Mouse (Mus musculus) gastrocnemius, adult 8-10 months (tissue): Measurements from ENCODE around the gene Fshb. TPM values are rescaled to one million over a fixed set of nuclear protein-coding genes. Genes with fewer than 3 reads are reported as not detected.

Experiments
- DNase-seq, 2 experiments: peaks; one replicate each; pipeline ENCODE4 v3.0.0; 2022; ENCODE audit warnings: low spot score in 2 of 2
- total RNA-seq, 4 experiments: library from RNA; stranded (reverse); gene quantifications; 2 replicates each; pipeline ENCODE4 v1.2.4; 2022

Fshb gene
- not detected for total RNA-seq

DNA sequence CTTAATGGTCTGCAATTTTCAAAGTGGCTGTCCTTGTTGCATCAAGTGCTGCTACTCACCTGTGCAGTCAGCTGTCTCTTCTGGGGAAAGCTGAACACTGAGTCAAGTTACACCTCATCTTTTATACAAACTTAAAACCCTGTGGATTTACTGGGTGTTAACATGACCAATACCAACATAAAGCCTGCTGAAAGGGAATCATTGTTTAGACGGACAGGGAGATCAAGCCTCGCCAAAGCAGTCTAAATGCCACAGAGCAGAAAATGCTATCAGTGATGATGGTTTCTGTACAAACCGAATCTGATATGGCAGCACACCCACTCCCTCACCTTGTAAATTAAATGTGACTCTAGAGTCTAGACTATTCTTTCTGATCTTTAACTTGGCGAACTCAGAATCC lies at the start of gene Fshb:
Gene Fshb (minus strand): TSS at position 101 of the 400 bp plus-strand sequence.
- no peak for DNase-seq

DNA sequence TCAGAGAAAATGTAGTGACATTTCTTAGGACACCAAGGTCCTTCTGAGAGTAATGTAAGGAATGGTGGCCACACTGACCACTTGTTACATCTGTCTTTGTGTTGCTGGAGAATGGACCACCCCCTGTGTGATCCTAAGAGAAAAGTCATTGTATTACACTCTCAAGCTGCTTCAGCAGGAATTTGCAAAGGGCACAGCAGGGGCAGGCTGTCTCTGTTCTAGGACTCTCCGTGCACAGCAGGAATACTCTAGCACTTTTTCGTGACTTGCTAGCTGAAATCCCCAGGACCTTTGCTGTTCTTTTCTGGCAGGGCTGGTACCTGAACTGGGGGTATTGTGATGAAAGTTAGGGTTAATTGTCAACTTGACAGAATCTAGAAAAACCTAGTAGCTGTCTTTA lies 24.8 kb upstream of the Fshb start:
- no peak for DNase-seq

DNA sequence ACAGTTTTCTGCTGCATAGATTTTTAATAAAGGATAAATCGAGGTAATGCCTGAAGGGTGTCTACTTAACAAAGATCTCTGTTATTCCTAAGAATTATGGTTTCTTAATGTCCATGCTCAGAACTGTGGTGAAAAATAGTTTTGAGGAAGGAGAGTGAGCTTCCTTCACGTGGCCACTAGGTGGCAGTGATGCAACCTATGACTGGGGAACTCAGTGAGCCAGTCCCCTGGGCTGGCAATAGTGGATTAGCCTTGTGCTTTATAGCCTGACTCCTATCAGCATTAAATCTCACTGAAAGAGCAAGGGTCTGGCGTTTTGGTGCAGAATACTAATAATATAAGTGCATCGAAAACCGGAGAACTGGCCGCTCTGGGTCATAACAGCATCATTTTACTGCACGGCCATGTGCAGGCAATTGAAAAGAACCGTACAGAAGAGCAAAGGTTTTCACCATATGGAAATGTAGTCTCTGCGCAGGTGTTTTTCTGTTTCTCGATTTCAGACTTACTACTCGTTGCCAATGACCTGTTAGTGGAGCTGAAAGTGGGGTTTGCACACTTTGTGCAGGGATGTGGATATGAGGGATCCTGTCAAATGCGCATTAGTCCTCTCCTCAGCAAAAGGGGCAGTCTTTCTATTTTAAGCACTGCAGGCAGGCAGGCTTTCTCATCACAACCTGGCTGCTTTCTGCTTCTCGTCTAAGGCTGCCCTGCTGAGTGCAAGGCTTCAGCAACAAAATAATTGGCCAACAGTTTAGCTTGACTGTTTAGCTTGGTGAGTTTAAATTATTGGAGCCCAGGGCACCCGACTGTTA lies 23.8 kb upstream of the Fshb start:
- DNase-seq, result no peak

DNA sequence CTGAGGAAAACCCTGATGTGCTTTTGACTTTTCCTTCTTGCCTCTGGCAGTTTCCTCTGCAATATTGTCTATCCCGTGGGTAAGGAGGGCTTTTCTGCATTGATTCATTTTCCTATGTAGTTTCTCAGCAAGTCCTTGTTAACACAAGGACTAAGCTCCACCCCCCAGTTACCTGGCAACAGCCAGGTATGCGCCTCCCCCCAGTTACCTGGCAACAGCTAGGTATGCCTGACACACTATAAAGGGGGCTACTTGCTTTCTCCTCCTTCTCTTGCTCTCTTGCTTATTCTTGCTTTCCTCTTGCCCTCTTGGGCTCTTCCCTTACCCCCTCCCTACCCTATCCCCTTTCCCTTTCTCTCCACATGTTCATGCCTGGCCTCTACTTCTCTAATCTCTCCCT lies 3.8 kb upstream of the Fshb start:
- no peak for DNase-seq

DNA sequence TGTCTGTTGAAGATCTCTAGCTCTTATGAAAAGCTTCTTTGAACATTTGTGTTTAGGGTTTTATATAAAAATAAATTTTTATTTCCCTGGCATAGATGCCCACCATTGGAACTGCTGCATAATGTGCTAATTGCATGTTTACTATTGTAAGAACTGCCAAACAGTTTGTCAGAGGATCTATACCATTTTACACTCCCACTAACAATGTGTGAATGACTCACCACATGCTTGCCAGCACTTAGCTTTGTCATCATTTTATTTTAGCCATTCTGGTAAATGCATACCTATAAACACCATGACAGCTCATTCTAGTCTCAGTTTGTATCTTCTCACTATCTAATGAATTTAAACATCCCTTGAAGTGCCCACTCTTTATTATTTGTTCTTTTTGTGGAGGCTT lies 13.5 kb downstream of the Fshb start:
- no peak for DNase-seq

DNA sequence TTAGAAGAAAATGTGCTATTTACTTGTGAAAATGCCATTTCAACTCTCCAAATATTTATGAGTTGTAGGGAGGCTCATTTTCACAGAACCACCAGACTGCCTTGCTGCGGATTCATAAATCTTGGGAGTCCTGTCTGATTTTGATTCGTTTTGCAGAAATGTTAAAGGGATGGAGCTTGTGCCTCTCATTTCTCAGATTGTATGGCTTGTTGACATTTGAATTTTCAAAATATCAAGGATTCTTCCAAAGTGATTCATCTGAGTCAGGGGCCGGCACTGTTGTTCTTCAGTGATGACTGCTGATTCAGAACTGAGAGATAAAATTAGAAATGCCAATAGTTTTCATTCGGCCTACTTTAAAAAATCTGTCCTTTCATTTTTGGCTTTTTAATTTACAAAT lies 18.6 kb downstream of the Fshb start:
- no peak for DNase-seq

DNA sequence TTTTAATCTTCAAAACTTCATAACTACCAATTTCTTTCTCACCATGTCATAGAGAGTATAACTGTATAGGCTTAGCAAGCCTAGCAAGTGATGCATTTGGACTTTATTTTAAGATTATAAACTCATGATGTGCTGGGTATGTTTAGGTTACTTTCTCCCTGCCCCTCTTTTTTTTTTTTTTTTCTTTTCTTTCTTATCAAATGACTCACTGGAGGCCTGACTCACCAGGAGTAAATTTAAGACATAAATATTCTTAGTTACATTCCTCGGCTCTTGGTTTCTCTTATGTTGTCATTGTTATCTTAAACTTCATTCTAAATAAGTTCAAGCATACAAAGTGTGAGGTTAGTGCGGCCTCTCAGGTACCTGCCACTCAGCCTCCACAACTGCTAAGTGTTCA lies 23.5 kb downstream of the Fshb start:
- DNase-seq, result no peak

DNA sequence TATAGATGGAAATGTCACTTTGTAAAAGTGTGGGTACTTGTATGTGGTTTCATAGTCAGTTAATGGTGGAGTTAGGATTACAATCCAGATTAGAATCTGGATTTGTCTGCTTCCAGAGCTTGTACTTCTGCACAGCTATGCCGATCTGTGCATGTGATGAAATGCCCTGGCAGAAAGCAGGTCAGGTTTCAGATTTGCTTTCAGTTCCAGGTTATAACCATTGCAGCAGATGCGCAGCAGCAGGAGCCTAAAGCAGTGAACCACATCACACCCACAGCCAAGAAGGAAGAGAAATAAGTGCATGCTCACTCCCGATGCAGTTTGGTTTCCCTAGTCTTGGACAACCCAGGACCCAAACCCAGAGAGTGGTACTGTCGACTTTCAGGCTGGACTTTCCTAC lies 34.8 kb downstream of the Fshb start:
- no peak for DNase-seq

DNA sequence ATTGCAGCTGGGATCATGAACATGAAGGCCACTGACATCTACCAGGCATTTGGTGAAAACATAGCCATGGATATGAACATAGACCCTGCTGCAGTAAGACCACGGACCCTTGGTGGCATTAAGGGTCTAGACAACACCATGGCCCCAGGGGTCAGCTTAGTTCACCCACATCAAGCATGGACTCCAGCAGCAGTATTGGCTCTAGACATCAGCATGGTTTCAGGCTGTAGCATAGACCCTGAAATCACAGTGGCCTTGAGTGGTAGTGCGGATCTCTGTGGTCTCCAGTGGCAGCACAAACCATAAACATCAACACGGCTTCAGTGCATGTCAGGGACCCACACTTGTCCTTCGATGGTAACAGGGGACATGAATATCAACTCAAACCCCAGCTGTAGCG lies 36.7 kb downstream of the Fshb start:
- no peak for DNase-seq

DNA sequence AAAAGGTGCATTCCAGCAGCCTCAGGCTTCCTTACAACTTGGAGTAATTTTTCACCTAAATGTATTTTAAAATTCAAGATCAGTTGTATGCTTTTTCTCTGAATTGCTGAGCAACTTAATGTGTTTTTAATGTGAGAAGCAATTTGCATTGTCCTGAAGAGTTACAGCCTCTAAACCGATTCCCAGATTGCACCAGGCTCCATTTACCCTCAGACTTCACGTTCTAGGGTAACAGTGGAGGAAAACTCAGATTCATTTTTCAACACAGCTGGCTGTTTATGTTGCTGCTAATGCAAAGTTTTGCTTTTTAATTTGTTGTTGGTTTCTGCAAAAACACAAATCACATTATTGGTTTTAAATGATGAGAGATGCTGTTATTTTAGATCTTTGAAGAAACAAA lies 40.1 kb downstream of the Fshb start:
- DNase-seq, result no peak

DNA sequence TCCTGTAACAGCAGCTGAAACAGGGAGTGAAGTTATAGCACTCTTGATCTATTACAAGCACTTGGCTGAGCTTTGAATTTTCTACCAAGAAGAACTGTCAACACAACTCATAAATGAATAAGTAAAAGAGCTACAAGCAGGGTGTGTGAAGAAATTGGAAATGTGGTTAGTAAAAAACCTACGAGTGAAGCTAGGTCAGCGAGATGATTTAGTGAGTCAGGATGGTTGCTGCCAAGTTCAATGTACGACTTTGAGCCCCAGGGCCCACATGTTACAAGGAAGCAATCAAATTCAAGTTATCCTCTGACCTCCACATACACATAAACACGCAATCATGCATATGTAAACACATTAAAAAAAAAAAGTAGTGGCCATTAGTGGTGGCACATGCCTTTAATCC lies 46.3 kb downstream of the Fshb start:
- no peak for DNase-seq

DNA sequence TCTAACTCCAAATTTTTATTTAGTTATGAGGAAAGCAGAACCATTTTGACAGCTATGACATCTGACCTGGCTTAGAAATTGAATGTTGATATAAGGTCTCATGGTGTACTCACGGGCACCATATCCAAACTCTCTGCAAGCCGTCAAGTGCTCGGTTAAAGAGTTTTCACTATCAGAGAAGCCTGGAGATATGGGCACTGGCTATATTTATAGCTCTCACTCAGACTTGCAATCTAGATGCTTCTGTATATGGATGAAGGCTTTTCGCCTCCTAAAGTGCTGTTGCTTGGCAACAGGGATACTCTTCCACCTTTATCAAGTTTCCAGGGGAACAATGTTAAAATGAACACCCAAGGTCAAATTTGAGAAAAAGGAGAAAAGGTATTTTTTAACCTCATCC lies 47.1 kb downstream of the Fshb start:
- DNase-seq, result no peak

DNA sequence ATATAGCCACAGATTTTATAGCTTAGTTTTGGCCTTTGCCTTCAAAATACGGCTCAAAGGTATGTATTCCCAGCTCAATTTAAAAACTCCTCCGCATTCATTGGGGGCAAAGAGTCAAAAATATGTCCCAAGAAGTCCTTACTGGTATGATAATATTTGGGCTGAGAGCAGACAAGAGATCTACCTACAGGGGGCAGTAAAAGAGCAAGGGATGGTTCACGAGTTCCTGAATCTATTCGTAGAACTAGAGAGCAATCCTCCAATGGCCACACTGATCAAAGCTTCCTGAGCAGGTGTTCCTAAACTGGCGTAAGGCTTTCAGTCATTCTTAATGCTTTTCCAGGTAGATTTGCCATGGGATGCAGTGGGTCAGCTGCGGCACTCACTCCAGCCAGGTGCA lies 49.3 kb downstream of the Fshb start:
- no peak for DNase-seq

DNA sequence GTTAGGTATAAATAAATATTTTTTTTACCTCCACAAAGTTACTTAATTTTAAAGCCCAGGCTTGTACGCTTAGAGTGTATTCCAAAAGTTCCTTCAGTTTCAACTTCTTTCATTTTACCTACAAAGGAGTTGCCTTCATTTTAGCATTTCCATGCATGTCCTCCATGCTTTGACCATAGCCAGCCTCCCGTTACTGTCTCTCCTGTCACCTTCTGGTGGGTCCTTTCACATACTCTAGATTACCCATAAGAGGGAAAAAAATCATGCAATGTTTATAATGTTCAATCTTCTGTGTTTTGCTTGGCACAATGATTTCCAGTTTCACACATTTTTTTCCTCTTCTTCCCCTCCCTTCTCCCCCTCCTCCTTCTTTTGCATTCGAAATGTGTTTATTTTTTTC lies 53.1 kb downstream of the Fshb start:
- no peak for DNase-seq

Other genes with a start within 250 kb of the Fshb start
- 1 to 10 TPM; 5.5 to 6.7 (median 5.6) TPM for gene Arl14ep, start 85.2 kb downstream of the Fshb start, total RNA-seq
- gene Kcna4, start 231.0 kb upstream of the Fshb start, total RNA-seq, result not detected